Mouse (Mus musculus) spleen, postnatal 10 days (tissue): ENCODE measurements around the gene Ccdc173.

Source experiments
- DNase-seq, 2 experiments: peaks; one replicate each; pipeline ENCODE4 v3.0.0; 2021 to 2022; ENCODE audit warnings: low spot score in 2 of 2

Ccdc173 gene

GRCm38 (mm10) chr2:69790285-69790684 lies 910 bp upstream of the Ccdc173 start:
- peak; percentile 89 to 93 for DNase-seq

DNA sequence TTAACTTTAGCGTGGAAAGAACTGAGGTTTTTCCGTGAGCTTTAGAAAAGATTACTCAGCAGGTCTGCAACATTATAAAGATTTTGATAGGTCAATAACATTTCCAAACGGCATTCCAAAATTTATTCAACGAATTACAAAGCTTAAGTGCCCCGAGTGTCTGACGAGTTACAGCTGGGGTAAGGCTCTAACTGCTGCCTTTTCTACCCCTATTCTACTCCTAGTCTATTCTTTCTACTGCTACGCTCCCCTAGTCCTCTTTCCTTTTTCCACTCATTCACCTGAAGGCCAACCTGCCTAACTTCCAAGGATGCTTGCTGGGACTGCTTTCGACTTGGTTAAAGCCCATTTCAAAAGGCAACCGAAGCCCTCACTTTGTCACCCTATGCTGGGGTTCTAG lies 401 bp downstream of the Ccdc173 start:
- no peak for DNase-seq

DNA sequence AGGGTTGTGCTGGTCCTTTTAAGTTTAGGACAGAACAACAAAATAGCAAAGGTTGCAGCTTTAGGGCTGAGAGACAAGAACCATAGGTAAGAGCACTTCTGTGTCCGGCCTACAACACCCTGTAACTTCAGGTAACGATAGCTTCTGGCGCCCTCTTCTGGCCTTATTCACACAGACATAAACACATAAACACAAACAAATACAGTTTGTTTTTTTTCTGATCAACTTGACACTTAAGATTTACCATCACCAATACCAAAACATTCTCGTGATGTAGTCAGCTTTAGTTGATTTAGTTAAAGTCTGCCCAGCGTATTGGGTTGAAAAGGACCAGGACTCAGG lies 10.6 kb downstream of the Ccdc173 start:
- DNase-seq, result peak in 1 of 2 experiments; percentile 69

DNA sequence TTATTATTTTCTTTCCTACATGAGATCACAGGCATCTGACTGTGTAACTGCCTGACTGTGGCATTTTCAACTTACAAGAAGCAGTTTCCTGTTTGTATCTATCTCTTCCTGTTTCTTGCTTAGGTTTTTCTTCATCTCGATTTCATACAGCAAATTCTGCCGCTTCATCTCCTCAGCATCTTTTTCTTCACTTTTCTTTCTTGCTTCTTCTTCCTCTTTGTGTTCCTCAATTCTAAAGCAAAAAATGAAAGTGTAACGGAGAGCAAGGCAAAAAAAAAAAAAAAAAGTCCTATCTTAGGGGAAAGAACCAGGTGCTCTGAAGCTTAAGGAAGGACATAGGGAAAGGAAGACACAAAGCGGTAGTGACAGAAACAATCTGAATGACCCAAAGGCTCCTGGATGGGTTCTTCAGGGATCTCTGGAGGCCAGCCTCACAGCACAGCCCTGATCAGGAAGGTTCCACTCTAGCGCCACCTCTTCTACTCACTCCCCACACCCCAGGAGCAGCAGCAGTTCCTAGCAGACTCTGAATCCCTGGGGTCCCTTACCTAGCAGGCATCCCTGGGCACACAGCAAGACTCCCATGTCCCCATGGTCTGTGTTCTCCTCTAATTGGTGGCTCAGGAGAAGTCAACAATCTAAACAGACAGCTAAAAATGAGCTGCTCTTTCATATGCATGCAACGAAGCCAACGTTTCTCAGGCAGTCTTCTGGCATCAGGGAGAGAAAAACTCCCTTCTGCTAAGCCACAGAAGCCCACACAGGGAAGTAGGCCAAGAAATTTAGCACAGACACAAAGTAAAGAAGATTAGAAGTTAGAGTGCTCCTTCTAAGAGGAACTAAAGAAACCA lies 11.2 kb downstream of the Ccdc173 start:
- peak; percentile 13 to 42 for DNase-seq

- DNase-seq, result no peak
Observed at GRCm38 (mm10) chr2:69773331-69773730, 16.0 kb downstream of the Ccdc173 start.

DNA sequence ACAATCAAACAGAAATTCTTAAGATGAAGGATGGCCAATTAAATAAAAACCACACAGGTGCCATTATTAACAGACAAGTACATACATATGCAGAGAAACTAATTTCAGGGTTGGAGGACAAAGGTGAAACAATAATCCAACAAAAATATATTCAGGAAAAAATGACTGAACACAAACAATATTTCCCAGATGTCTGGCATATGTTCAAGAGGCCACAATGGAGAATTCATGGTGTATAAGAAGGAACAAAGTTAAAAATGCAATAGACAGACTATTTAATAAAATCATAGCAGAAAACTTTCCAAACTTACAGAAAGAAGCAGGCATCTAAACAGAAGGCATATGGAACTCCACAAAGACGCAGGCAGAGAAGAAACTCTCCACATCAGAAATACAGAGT lies 24.7 kb downstream of the Ccdc173 start:
- no peak for DNase-seq

DNA sequence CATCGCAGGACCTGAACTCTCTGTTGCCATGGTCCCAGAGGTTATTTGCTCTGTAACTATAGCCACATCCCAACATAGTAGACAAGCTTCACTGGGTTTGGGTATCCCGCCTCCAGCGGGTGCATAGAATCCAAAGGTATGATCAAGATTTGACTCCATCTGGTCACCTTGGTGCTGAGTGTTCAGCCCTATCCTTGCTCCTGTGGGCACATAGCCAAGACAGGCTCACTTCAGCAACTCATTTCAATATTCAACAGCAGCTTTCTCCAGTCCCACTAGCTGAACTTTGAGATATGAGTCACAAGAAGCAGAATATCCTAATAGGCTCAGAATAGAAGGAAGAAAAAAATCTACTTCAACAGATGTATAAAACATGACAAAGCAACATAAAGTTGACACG lies 26.0 kb downstream of the Ccdc173 start:
- no peak for DNase-seq

DNA sequence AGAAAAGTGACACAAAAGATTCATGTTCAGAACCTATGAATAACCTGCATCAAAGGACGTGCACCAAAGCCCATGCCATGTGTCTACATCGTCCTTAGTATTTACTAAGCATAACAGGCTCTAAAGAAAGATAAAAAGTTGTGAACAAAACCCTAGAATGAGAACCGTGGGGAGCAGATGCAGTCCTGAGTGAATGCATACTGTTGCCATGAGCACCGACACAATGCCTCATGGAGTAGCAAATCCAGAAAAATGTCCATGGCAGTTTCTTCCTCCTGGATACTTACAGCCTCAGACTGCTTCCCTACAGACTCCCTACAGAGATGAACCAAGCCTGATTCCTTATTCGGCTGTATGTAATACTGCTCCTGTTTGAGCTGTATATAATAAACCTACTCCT lies 28.4 kb downstream of the Ccdc173 start:
- DNase-seq, result no peak

DNA sequence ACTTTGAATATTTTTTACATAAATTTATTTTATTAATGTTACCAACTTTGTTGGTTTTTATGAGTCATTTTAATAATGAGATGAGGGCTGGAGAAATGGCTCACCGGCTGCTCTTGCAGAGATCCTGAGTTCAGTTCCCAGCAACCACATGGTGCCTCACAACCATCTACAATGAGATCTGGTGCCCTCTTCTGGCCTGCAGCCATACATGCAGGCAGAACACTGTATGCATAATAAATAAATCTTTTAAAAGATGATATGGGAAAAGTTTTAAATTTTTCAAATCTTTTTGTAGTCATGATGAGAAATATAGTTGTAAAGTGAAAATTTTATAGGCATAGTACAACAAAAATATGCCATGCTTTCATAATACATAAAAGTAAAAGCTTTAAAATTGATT lies 44.3 kb downstream of the Ccdc173 start:
- DNase-seq, result no peak

- no peak for DNase-seq
Observed at GRCm38 (mm10) chr2:69723519-69723825, 65.9 kb downstream of the Ccdc173 start.

GRCm38 (mm10) chr2:69722650-69723518 lies 66.5 kb downstream of the Ccdc173 start:
- peak; percentile 89 to 94 for DNase-seq

- no peak for DNase-seq
Observed at GRCm38 (mm10) chr2:69722273-69722649, 67.1 kb downstream of the Ccdc173 start, which contains the start of gene Ppig. Gene Ppig (plus strand): TSS chr2:69722545.

GRCm38 (mm10) chr2:69719121-69719520 lies 70.3 kb downstream of the Ccdc173 start:
- DNase-seq, result no peak

GRCm38 (mm10) chr2:69716483-69716882 lies 72.9 kb downstream of the Ccdc173 start:
- no peak for DNase-seq

DNA sequence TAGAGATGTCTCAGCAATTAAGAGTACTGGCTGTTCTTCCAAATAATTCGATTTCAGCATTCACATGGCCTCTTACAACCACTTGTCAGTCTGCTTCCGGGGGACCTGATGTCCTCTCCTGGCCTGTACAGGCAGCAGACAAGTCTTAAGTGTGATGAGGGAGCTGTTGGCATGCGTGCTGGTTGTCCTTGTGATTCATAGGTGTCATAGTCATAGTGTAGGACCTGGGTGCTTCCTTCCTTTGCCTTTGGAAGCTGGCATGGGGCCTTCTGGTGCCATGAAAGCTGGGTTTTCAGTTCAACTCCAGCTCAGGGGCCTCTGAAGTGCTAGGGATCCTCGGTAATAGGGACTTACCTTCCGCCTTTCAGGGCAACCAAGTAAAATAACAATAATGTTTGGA lies 75.2 kb downstream of the Ccdc173 start:
- DNase-seq, result no peak

DNA sequence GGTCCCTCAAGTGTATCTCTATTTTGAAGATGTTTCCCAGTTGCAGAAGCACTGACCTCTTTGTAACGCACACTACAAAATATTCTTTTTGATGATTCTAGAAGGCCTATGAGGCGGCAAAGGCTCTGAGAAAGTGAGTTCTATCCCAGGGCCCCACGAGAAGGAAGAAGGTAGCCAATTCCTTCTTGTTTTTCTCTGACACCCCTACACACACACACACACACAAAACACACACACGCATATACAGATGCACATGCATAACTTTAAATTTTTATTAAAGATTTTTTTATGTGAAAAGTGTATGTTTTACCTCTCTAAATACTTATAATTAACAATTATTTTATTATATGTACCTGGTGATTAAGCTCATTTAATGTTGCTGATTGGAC lies 75.8 kb downstream of the Ccdc173 start:
- DNase-seq, result no peak

DNA sequence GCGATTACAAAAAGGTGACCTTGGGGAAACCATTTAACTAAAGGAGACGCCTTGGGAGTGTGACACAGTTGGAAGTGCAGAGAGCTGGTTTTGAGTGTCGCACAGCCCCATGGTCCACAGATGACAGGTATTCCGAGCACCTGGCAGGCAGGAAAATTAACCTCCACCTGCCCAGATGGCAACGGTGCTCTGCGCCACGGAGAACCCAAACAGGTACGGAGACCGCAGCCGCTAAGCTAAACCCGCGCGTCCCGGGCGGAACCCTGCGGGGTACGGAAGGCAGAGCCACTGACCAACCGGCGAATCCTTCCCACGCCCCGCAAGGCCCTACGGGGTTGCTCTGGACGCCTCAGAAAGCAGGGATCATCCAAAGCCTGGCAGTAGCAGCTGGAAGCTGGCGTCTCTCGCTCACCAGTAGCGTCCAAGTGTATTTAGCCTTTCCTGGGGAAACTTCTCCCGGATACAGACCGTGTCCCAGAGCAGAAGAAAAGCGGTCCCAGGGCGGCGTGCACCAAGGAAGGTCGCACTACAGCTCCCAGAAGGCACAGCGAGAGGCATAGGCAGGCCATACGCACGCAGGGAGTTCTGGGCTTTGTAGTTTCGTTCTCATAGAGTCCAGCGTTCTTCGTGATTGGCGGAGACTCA lies 76.3 kb downstream of the Ccdc173 start, which contains the start of gene Fastkd1:
Gene Fastkd1 (minus strand): TSS at position 536 of the 645 bp plus-strand sequence.
- DNase-seq, result peak; percentile 65 to 86

GRCm38 (mm10) chr2:69712171-69712570 lies 77.2 kb downstream of the Ccdc173 start:
- DNase-seq, result no peak
